Mouse (Mus musculus): ENCODE results near the gene Thrap3. TPM values are rescaled to one million over a fixed set of nuclear protein-coding genes. Genes with fewer than 3 reads are reported as not detected.

The Thrap3 gene
- polyA plus RNA-seq (2014; fragmentation: Nextera tagmentation; extraction: Ambion mirVana), result 132 and 148 TPM in 2 replicates

- Histone ChIP-seq H3K4me3 (ENCODE audit: control insufficient read depth in 1 of 2, insufficient read depth in 1 of 2, low read depth in 1 of 2, low read length in 2 of 2) (peak within 1 kb of the TSS; percentile 69 to 79), H3K4me1 (ENCODE audit: control insufficient read depth in 2 of 2, insufficient read depth in 2 of 2, low read length in 2 of 2) (peaks cover 11 to 45% of the 10 kb centered on the region in 2 experiments), H3K27me3 (ENCODE audit: control insufficient read depth, insufficient read depth, low read length) (no peaks in the 10 kb centered on the region), H3K36me3 (ENCODE audit: control insufficient read depth, insufficient read depth, low read length) (peaks cover 9% of the 10 kb centered on the region; the same call in 1 of the 2 replicates), H3K27ac (replicated peaks in 1 of 2; ENCODE audit: control insufficient read depth in 1 of 2, insufficient read depth in 1 of 2, low read depth in 2 of 2, low read length in 2 of 2) (peak within 1 kb of the TSS; percentile 97 to 98), H3K9me3 (ENCODE audit: control insufficient read depth, low read length) (no peaks in the 10 kb centered on the region), H3K4me2 (ENCODE audit: low read length) (peak within 1 kb of the TSS; percentile 84), H3K9ac (ENCODE audit: low read length) (peak within 1 kb of the TSS; percentile 86)
- WGBS, result under 1% methylated on average over 68 of the region's 75 CpGs
- ATAC-seq (ENCODE audit: insufficient number of reproducible peaks, insufficient read depth, low FRiP score, low read depth), result peak; percentile 97
Observed at GRCm38 (mm10) chr4:126202303-126203181, at the start of gene Thrap3. Gene Thrap3, minus strand, starts transcription at chr4:126202760.

GRCm38 (mm10) chr4:126251655-126252254 is 49.2 kb upstream of the Thrap3 start:
- H3K4me1 ChIP-seq (ENCODE audit: control insufficient read depth in 2 of 2, insufficient read depth in 2 of 2, low read length in 2 of 2), result peaks cover 38 to 71% of the 10 kb centered on the region in 2 experiments
- no peaks in the 10 kb centered on the region for H3K9me3 ChIP-seq (ENCODE audit: control insufficient read depth, low read length)
- H3K27ac ChIP-seq (replicated peaks in 1 of 2; ENCODE audit: control insufficient read depth in 1 of 2, insufficient read depth in 1 of 2, low read depth in 2 of 2, low read length in 2 of 2), result peak overlapping the region; percentile 68 to 76
- H3K4me3 ChIP-seq (ENCODE audit: control insufficient read depth in 1 of 2, insufficient read depth in 1 of 2, low read depth in 1 of 2, low read length in 2 of 2), result peak overlapping the region in 1 of 2 experiments; percentile 10; a peak in 1 of 4 replicates
- ATAC-seq (ENCODE audit: insufficient number of reproducible peaks, insufficient read depth, low FRiP score, low read depth), result no peak
- peaks cover 14% of the 10 kb centered on the region; the same call in 1 of the 2 replicates for H3K36me3 ChIP-seq (ENCODE audit: control insufficient read depth, insufficient read depth, low read length)
- peak overlapping the region; percentile 52 for H3K9ac ChIP-seq (ENCODE audit: low read length)
- no peaks in the 10 kb centered on the region for H3K27me3 ChIP-seq (ENCODE audit: control insufficient read depth, insufficient read depth, low read length)
- 55% methylated on average over 11 of the region's 11 CpGs for WGBS
- H3K4me2 ChIP-seq (ENCODE audit: low read length), result peak overlapping the region; percentile 50

- Histone ChIP-seq H3K36me3 (ENCODE audit: control insufficient read depth, insufficient read depth, low read length) (peaks cover 20% of the 10 kb centered on the region), H3K9ac (ENCODE audit: low read length) (peak overlapping the region; percentile 8; the same call in 1 of the 2 replicates), H3K27me3 (ENCODE audit: control insufficient read depth, insufficient read depth, low read length) (no peaks in the 10 kb centered on the region), H3K27ac (replicated peaks in 1 of 2; ENCODE audit: control insufficient read depth in 1 of 2, insufficient read depth in 1 of 2, low read depth in 2 of 2, low read length in 2 of 2) (peak overlapping the region in 1 of 2 experiments; percentile 76; a peak in 2 of 4 replicates), H3K9me3 (ENCODE audit: control insufficient read depth, low read length) (no peaks in the 10 kb centered on the region), H3K4me3 (ENCODE audit: control insufficient read depth in 1 of 2, insufficient read depth in 1 of 2, low read depth in 1 of 2, low read length in 2 of 2) (no peak overlapping the region), H3K4me2 (ENCODE audit: low read length) (0 out of 2 replicates have a peak overlapping the region, but pooled peaks have one; percentile 50), H3K4me1 (ENCODE audit: control insufficient read depth in 2 of 2, insufficient read depth in 2 of 2, low read length in 2 of 2) (peaks cover 38 to 77% of the 10 kb centered on the region in 2 experiments)
- no peak for ATAC-seq (ENCODE audit: insufficient number of reproducible peaks, insufficient read depth, low FRiP score, low read depth)
- 30% methylated on average over 4 of the region's 4 CpGs for WGBS
Observed at GRCm38 (mm10) chr4:126250659-126251058, 48.1 kb upstream of the Thrap3 start.

GRCm38 (mm10) chr4:126248261-126248868 is 45.8 kb upstream of the Thrap3 start:
- H3K9ac ChIP-seq (ENCODE audit: low read length), result peak overlapping the region; percentile 48; the same call in 1 of the 2 replicates
- H3K4me3 ChIP-seq (ENCODE audit: control insufficient read depth in 1 of 2, insufficient read depth in 1 of 2, low read depth in 1 of 2, low read length in 2 of 2), result no peak overlapping the region
- ATAC-seq (ENCODE audit: insufficient number of reproducible peaks, insufficient read depth, low FRiP score, low read depth), result no peak
- no peaks in the 10 kb centered on the region for H3K27me3 ChIP-seq (ENCODE audit: control insufficient read depth, insufficient read depth, low read length)
- 0 out of 4 replicates have a peak overlapping the region, but pooled peaks of 1 of the 2 experiments have one; percentile 19 for H3K27ac ChIP-seq (replicated peaks in 1 of 2; ENCODE audit: control insufficient read depth in 1 of 2, insufficient read depth in 1 of 2, low read depth in 2 of 2, low read length in 2 of 2)
- H3K4me2 ChIP-seq (ENCODE audit: low read length), result no peak overlapping the region
- peaks cover 29% of the 10 kb centered on the region for H3K36me3 ChIP-seq (ENCODE audit: control insufficient read depth, insufficient read depth, low read length)
- H3K9me3 ChIP-seq (ENCODE audit: control insufficient read depth, low read length), result no peaks in the 10 kb centered on the region
- 28% methylated on average over 11 of the region's 11 CpGs for WGBS
- peaks cover 28 to 71% of the 10 kb centered on the region in 2 experiments for H3K4me1 ChIP-seq (ENCODE audit: control insufficient read depth in 2 of 2, insufficient read depth in 2 of 2, low read length in 2 of 2)

DNA sequence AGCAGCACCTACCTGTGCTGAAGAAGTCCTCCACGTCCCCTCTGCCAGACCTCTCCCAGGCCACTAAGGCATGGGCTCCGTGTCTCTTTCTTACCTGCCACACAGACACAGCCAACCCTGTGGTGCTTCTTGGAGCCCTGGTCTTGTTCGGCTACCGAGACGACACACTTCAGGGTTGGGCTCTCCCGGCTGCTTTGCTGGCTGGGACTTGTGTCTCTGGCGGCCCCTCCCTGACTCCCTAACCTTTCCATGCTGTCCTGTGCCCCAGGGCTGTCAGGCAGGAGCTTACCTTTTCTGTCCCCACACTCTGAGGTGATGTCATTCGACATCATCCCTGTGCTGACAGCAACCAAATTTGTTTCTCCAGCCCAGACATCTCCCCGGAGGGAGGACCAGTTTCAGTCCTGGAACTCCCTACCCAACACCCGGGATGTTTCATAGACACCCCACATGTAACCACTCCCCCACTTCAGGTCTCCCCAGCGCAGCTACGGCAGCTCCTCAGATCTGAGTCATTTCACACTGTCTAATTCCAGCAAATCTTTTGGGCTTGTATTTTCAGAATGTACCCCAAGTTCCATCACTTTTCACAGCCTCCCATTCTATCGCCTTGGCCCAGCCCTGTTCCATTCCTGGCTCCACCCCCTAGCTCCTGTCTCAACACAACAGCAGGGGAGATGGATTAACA is 43.8 kb upstream of the Thrap3 start:
- WGBS, result 56% methylated on average over 13 of the region's 13 CpGs
- Histone ChIP-seq H3K27me3 (ENCODE audit: control insufficient read depth, insufficient read depth, low read length) (no peaks in the 10 kb centered on the region), H3K9ac (ENCODE audit: low read length) (no peak overlapping the region), H3K9me3 (ENCODE audit: control insufficient read depth, low read length) (no peaks in the 10 kb centered on the region), H3K4me3 (ENCODE audit: control insufficient read depth in 1 of 2, insufficient read depth in 1 of 2, low read depth in 1 of 2, low read length in 2 of 2) (no peak overlapping the region), H3K27ac (replicated peaks in 1 of 2; ENCODE audit: control insufficient read depth in 1 of 2, insufficient read depth in 1 of 2, low read depth in 2 of 2, low read length in 2 of 2) (no peak overlapping the region), H3K36me3 (ENCODE audit: control insufficient read depth, insufficient read depth, low read length) (peaks cover 46% of the 10 kb centered on the region), H3K4me1 (ENCODE audit: control insufficient read depth in 2 of 2, insufficient read depth in 2 of 2, low read length in 2 of 2) (peaks cover 20 to 65% of the 10 kb centered on the region in 2 experiments), H3K4me2 (ENCODE audit: low read length) (no peak overlapping the region)
- ATAC-seq (ENCODE audit: insufficient number of reproducible peaks, insufficient read depth, low FRiP score, low read depth), result no peak

DNA sequence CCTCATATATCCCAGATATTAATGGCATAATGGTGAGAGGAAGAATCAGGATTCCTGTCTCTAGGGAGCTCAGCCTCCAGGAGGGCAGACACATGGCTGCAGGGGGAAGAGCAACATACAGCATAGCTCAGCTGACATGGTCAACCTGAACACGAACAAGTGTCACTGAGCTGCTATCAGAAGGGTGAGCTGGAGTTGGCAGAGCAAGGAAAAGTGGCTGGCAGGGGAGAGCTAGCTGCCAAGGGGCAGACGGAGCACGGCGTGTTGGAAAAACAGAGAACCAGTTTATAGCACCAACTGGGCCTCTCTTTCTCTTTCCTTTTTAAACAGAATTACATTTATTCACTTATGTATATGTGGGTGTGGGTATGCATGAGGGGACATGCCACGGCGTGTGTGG is 40.0 kb upstream of the Thrap3 start:
- no peak for ATAC-seq (ENCODE audit: insufficient number of reproducible peaks, insufficient read depth, low FRiP score, low read depth)
- Histone ChIP-seq H3K4me2 (ENCODE audit: low read length) (no peak overlapping the region), H3K27me3 (ENCODE audit: control insufficient read depth, insufficient read depth, low read length) (no peaks in the 10 kb centered on the region), H3K9me3 (ENCODE audit: control insufficient read depth, low read length) (no peaks in the 10 kb centered on the region), H3K4me1 (ENCODE audit: control insufficient read depth in 2 of 2, insufficient read depth in 2 of 2, low read length in 2 of 2) (peaks cover 19 to 47% of the 10 kb centered on the region in 2 experiments), H3K9ac (ENCODE audit: low read length) (peak overlapping the region; percentile 30; the same call in 1 of the 2 replicates), H3K36me3 (ENCODE audit: control insufficient read depth, insufficient read depth, low read length) (peaks cover 77% of the 10 kb centered on the region), H3K4me3 (ENCODE audit: control insufficient read depth in 1 of 2, insufficient read depth in 1 of 2, low read depth in 1 of 2, low read length in 2 of 2) (no peak overlapping the region), H3K27ac (replicated peaks in 1 of 2; ENCODE audit: control insufficient read depth in 1 of 2, insufficient read depth in 1 of 2, low read depth in 2 of 2, low read length in 2 of 2) (peak overlapping the region; percentile 2 to 50; a peak in 2 of 4 replicates)
- 67% methylated on average over 6 of the region's 6 CpGs for WGBS
